Mouse (Mus musculus) megakaryocyte, embryonic 14.5 days (primary cell): ENCODE results near the gene Mrpl1.

Experiments used
- FLI1 ChIP-seq: IDR thresholded peaks from 2 replicates; pipeline ENCODE4 v1.6.1; 2012; ENCODE audit warnings: low read length, inconsistent platforms, mixed read lengths
- GATA1 ChIP-seq: IDR thresholded peaks from 3 replicates; pipeline ENCODE4 v1.6.1; 2012; ENCODE audit warnings: mixed read lengths, low read length, inconsistent platforms, borderline replicate concordance

DNA sequence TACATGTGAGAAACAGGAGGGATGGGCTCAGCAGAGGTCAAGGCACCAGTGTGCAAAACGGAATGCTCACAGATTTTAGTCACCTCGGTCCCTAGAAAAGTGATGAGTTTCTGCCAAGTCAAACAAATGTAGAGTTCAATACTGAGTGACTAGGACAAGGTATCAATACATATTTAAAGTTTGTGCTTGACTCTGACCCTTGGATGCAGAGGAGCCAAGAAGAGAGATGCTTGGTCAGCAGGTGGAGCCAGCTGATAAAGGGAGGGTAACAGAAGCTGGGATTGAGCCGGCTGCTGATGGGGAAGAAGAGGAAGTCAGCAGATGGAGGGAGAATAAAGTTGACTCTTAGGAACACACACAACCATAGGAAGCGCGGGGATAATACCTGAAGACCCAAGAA is 97.5 kb downstream of the Mrpl1 start:
- TF ChIP-seq FLI1: no peak
- TF ChIP-seq GATA1: no peak
